Mouse (Mus musculus): ENCODE measurements around the gene Dmac1. TPM values are rescaled to one million over a fixed set of nuclear protein-coding genes. Genes with fewer than 3 reads are reported as not detected.
A peak's percentile ranks its signal among the peaks of the same experiment; 100 is the strongest.
"Not testable (repeated sequence)": the region's sequence is repeated elsewhere in the genome, so short reads cannot be mapped to it uniquely, and the experiment has no call there.

Dmac1 gene
- polyA plus RNA-seq, 1 experiment from 2014 or later: 126 TPM

- Histone ChIP-seq H3K9ac (no peak overlapping the region), H3K27ac (no peak overlapping the region), H3K27me3 (no peaks in the 10 kb centered on the region), H3K4me2 (no peak overlapping the region), H3K36me3 (no peaks in the 10 kb centered on the region), H3K9me3 (no peaks in the 10 kb centered on the region), H3K4me3 (no peak overlapping the region), H3K4me1 (0 out of 2 replicates have a peak, but pooled peaks cover 5% of the 10 kb centered on the region)
- WGBS: 59% methylated on average over 6 of the region's 6 CpGs
- ATAC-seq (ENCODE audit: borderline replicate concordance, extremely low read depth, low FRiP score, low TSS enrichment): no peak
Observed at GRCm38 (mm10) chr4:75266773-75267550, 11.1 kb downstream of the Dmac1 start.

DNA sequence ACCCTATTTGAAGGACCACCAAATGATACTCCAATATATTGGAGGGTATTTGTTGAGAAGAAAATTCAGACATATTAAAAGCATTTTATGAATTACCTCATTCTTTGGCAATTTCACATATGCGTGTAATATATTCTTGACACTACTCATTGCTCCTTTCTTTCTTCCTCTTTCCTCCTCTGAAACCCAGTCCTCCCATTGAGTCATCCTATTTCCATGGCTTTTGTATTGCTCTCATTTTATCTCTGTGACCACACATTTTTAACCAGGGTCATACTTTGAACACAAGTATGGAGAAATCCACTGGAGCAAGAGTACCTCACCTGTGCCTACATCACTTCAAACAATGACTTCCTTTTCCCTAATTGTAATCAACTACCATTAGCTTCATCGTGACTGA lies 13.9 kb downstream of the Dmac1 start:
- no peaks in the 10 kb centered on the region for H3K36me3 ChIP-seq
- H3K4me1 ChIP-seq: peaks cover 5% of the 10 kb centered on the region; the same call in 1 of the 2 replicates
- H3K27ac ChIP-seq: no peak overlapping the region
- H3K9ac ChIP-seq: no peak overlapping the region
- no peak overlapping the region for H3K4me3 ChIP-seq
- H3K27me3 ChIP-seq: no peaks in the 10 kb centered on the region
- H3K9me3 ChIP-seq: no peaks in the 10 kb centered on the region
- H3K4me2 ChIP-seq: no peak overlapping the region
- WGBS: 89% methylated on average over 2 of the region's 2 CpGs
- ATAC-seq (ENCODE audit: borderline replicate concordance, extremely low read depth, low FRiP score, low TSS enrichment): no peak

GRCm38 (mm10) chr4:75263556-75264129 lies 14.5 kb downstream of the Dmac1 start:
- H3K27me3 ChIP-seq: no peaks in the 10 kb centered on the region
- no peaks in the 10 kb centered on the region for H3K9me3 ChIP-seq
- WGBS: 92% methylated on average over 3 of the region's 3 CpGs
- peaks cover 5% of the 10 kb centered on the region; the same call in 1 of the 2 replicates for H3K4me1 ChIP-seq
- no peaks in the 10 kb centered on the region for H3K36me3 ChIP-seq
- ATAC-seq (ENCODE audit: borderline replicate concordance, extremely low read depth, low FRiP score, low TSS enrichment): no peak
- no peak overlapping the region for H3K4me3 ChIP-seq
- H3K4me2 ChIP-seq: no peak overlapping the region
- no peak overlapping the region for H3K27ac ChIP-seq
- H3K9ac ChIP-seq: no peak overlapping the region

DNA sequence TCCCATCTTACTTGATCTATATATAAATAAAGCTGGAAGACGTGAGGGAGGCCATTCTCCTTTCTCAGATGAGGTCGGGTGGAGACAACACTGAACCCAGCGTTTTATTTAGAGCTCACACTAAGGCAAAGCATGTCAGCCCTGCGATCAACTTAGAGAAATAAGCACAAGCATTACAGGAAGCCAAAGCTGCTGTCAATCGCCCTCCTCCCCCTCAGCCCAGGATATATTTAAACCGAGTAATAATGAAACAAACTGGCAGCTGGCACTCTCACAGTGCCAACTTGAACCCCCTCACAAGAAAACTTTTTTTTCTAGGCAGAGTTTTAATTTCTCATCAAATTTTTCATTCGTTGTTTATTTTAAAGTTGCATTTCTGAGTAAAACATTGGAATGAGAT lies 15.7 kb downstream of the Dmac1 start:
- Histone ChIP-seq H3K27ac (no peak overlapping the region), H3K9me3 (no peaks in the 10 kb centered on the region), H3K4me3 (no peak overlapping the region), H3K36me3 (no peaks in the 10 kb centered on the region), H3K4me1 (peaks cover 5% of the 10 kb centered on the region; the same call in 1 of the 2 replicates), H3K9ac (no peak overlapping the region), H3K27me3 (no peaks in the 10 kb centered on the region), H3K4me2 (no peak overlapping the region)
- WGBS: 40% methylated on average over 7 of the region's 7 CpGs
- no peak for ATAC-seq (ENCODE audit: borderline replicate concordance, extremely low read depth, low FRiP score, low TSS enrichment)

DNA sequence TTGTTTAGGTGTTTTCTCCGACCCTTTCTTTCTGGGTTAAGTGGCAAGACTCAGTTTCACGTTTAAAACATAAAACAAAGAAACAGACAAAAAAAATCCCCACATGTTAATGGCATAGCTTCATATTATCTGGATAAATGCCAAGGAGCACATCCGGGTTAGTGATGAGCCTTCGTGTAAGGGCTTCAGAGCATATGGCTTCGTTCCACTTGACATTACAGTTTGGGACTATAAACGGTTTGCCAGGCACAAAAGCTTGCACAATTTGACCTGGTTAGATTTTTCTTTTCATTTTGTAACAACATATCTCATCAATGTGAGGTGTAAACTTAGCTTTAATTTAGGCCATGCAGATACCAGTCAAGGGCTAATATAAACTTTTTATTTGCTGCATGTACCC lies 17.9 kb downstream of the Dmac1 start:
- WGBS: 37% methylated on average over 6 of the region's 6 CpGs

GRCm38 (mm10) chr4:75259447-75259846 lies 18.7 kb downstream of the Dmac1 start:
- 35% methylated on average over 3 of the region's 3 CpGs for WGBS
- Histone ChIP-seq H3K27ac (no peak overlapping the region), H3K4me2 (no peak overlapping the region), H3K4me3 (no peak overlapping the region), H3K4me1 (peaks cover 5% of the 10 kb centered on the region; the same call in 1 of the 2 replicates), H3K9me3 (no peaks in the 10 kb centered on the region), H3K27me3 (no peaks in the 10 kb centered on the region), H3K9ac (no peak overlapping the region), H3K36me3 (no peaks in the 10 kb centered on the region)
- no peak for ATAC-seq (ENCODE audit: borderline replicate concordance, extremely low read depth, low FRiP score, low TSS enrichment)

More for the DNA sequence above, 17.9 kb downstream of the Dmac1 start:
- peaks cover 5% of the 10 kb centered on the region; the same call in 1 of the 2 replicates for H3K4me1 ChIP-seq
- H3K9ac ChIP-seq: no peak overlapping the region
- H3K27ac ChIP-seq: no peak overlapping the region
- no peak overlapping the region for H3K4me2 ChIP-seq
- H3K9me3 ChIP-seq: no peaks in the 10 kb centered on the region
- no peak overlapping the region for H3K4me3 ChIP-seq
- peak; percentile 52; the same call in 1 of the 2 replicates for ATAC-seq (ENCODE audit: borderline replicate concordance, extremely low read depth, low FRiP score, low TSS enrichment)
- H3K27me3 ChIP-seq: no peaks in the 10 kb centered on the region
- H3K36me3 ChIP-seq: no peaks in the 10 kb centered on the region

DNA sequence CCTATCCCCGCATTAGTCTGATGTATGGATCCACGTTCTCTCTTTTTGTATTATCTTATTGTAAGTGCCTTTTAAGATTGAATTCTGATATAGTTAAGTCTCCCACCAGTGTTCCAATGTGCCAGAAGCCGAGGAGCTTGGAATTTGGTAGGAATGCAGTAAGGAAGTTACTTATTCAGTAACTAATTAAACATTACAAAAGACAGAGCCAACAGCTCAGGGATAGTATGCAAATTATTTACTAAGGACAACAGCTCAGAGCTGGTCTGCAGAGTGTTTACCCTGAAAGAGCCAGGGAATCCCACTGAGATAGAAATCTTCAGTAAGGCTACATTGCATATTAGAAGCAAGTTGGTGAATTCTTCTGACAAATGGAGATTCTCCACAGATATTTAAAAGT lies 43.5 kb downstream of the Dmac1 start:
- WGBS: 46% methylated on average over 3 of the region's 3 CpGs
- H3K9ac ChIP-seq; H3K36me3 ChIP-seq; H3K27ac ChIP-seq; H3K9me3 ChIP-seq; H3K27me3 ChIP-seq; ATAC-seq (ENCODE audit: borderline replicate concordance, extremely low read depth, low FRiP score, low TSS enrichment); H3K4me3 ChIP-seq; H3K4me2 ChIP-seq; H3K4me1 ChIP-seq: not testable (repeated sequence)
